Mouse (Mus musculus): ENCODE results near the gene Acsm3. TPM values are rescaled to one million over a fixed set of nuclear protein-coding genes. Genes with fewer than 3 reads are reported as not detected.

Acsm3 gene
- polyA plus RNA-seq, 1 experiment from 2014 or later = 0.15 TPM

DNA sequence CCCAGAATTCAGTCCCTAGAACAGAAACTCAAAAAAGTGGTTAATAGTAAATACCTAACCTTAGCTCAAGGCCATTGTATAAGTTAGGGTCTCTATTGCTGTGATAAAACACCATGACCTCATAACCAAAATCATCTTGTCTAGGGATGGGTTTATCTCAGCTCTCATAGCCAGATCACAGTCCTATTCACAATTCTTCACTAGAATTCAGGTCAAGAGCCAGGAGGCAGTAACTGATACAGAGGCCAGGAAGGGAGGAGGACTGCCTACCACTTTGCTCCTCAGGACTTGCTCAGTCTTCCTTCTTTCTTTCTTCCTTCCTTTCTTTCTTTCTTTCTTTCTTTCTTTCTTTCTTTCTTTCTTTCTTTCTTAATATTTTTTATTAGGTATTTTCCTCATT is 34.6 kb downstream of the Acsm3 start:
- Histone ChIP-seq H3K27ac (replicated peaks in 1 of 2; ENCODE audit: control insufficient read depth in 1 of 2, insufficient read depth in 1 of 2, low read depth in 2 of 2, low read length in 2 of 2) (no peak overlapping the region), H3K4me3 (ENCODE audit: control insufficient read depth in 1 of 2, insufficient read depth in 1 of 2, low read depth in 1 of 2, low read length in 2 of 2) (peak overlapping the region in 1 of 2 experiments; percentile 81; a peak in 1 of 4 replicates), H3K27me3 (ENCODE audit: control insufficient read depth, insufficient read depth, low read length) (no peaks in the 10 kb centered on the region), H3K9ac (ENCODE audit: low read length) (peak overlapping the region; percentile 51; the same call in 1 of the 2 replicates), H3K4me2 (ENCODE audit: low read length) (peak overlapping the region; percentile 82), H3K9me3 (ENCODE audit: control insufficient read depth, low read length) (no peaks in the 10 kb centered on the region), H3K36me3 (ENCODE audit: control insufficient read depth, insufficient read depth, low read length) (peaks cover 13% of the 10 kb centered on the region), H3K4me1 (ENCODE audit: control insufficient read depth in 2 of 2, insufficient read depth in 2 of 2, low read length in 2 of 2) (peaks cover 0 to 11% of the 10 kb centered on the region in 2 experiments; a peak in 1 of 4 replicates)
- ATAC-seq (ENCODE audit: insufficient number of reproducible peaks, insufficient read depth, low FRiP score, low read depth) = no peak

DNA sequence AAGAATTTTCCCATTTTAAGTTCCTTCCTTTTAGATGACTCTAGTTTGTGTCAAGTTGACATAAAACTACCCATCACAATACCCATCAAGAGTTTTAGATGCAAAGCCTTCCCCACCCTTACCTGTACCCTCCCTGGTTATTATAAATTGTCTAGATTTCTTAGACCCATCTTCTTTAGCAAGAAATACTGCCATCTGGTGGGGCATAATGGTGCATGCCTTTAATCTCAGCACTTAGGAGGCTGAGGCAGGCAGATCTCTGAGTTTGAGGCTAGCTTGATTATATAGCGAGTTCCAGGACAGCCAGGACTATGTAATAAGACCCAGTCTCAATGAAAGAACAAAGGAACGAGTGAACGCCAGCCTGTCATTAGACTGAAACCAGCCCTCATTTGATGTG is 39.8 kb downstream of the Acsm3 start:
- 95% methylated on average over 3 of the region's 3 CpGs for WGBS

DNA sequence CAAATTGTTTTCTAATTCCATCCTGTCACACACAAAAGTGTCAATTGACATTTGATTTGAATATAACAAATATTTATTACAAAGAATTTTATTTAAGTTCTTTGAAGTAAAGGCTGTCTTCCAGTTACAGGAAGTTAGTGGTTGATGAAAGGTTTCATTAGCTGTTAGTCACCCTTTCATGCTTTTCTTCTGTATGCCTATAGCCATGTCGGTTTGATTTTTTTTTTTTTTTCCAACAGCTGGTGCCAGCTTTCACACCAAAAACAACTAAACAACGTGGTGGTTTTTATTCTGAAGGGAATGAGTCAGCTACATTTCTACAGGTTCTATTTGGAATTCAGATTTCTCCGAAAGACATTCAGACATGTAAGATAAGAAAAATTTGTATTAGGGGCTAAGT is 40.3 kb downstream of the Acsm3 start:
- Histone ChIP-seq H3K4me2 (ENCODE audit: low read length) (no peak overlapping the region), H3K9me3 (ENCODE audit: control insufficient read depth, low read length) (no peaks in the 10 kb centered on the region), H3K36me3 (ENCODE audit: control insufficient read depth, insufficient read depth, low read length) (peaks cover 19% of the 10 kb centered on the region), H3K27ac (replicated peaks in 1 of 2; ENCODE audit: control insufficient read depth in 1 of 2, insufficient read depth in 1 of 2, low read depth in 2 of 2, low read length in 2 of 2) (no peak overlapping the region), H3K27me3 (ENCODE audit: control insufficient read depth, insufficient read depth, low read length) (no peaks in the 10 kb centered on the region), H3K4me1 (ENCODE audit: control insufficient read depth in 2 of 2, insufficient read depth in 2 of 2, low read length in 2 of 2) (no peaks in the 10 kb centered on the region), H3K9ac (ENCODE audit: low read length) (no peak overlapping the region), H3K4me3 (ENCODE audit: control insufficient read depth in 1 of 2, insufficient read depth in 1 of 2, low read depth in 1 of 2, low read length in 2 of 2) (no peak overlapping the region)
- 82% methylated on average over 3 of the region's 3 CpGs for WGBS
- no peak for ATAC-seq (ENCODE audit: insufficient number of reproducible peaks, insufficient read depth, low FRiP score, low read depth)

More for the DNA sequence above, 39.8 kb downstream of the Acsm3 start:
- Histone ChIP-seq H3K9me3 (ENCODE audit: control insufficient read depth, low read length) (no peaks in the 10 kb centered on the region), H3K4me2 (ENCODE audit: low read length) (no peak overlapping the region), H3K4me1 (ENCODE audit: control insufficient read depth in 2 of 2, insufficient read depth in 2 of 2, low read length in 2 of 2) (no peaks in the 10 kb centered on the region), H3K9ac (ENCODE audit: low read length) (no peak overlapping the region), H3K4me3 (ENCODE audit: control insufficient read depth in 1 of 2, insufficient read depth in 1 of 2, low read depth in 1 of 2, low read length in 2 of 2) (no peak overlapping the region), H3K27ac (replicated peaks in 1 of 2; ENCODE audit: control insufficient read depth in 1 of 2, insufficient read depth in 1 of 2, low read depth in 2 of 2, low read length in 2 of 2) (no peak overlapping the region), H3K27me3 (ENCODE audit: control insufficient read depth, insufficient read depth, low read length) (no peaks in the 10 kb centered on the region), H3K36me3 (ENCODE audit: control insufficient read depth, insufficient read depth, low read length) (peaks cover 14% of the 10 kb centered on the region)
- no peak for ATAC-seq (ENCODE audit: insufficient number of reproducible peaks, insufficient read depth, low FRiP score, low read depth)

DNA sequence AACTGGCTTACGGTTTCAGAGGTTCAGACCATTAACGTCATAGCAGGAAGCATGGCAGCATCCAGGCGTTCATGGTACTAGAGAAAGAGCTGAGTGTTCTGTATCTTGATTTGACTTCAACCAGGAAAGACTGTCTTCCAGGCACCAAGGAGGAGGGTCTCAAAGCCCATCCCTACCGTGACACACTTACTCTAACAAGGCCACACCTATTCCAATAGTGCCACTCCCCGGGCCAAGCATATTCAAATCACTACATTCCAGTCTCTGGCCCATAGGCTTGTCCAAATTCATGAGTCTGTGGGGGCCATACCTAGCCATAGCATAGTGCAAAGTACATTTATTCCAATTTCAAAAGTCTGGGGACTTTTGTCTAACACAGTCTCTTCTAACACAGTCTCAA is 46.7 kb downstream of the Acsm3 start:
- 88% methylated on average over 5 of the region's 5 CpGs for WGBS
- no peak overlapping the region for H3K27ac ChIP-seq (replicated peaks in 1 of 2; ENCODE audit: control insufficient read depth in 1 of 2, insufficient read depth in 1 of 2, low read depth in 2 of 2, low read length in 2 of 2)
- ATAC-seq (ENCODE audit: insufficient number of reproducible peaks, insufficient read depth, low FRiP score, low read depth) = no peak
- H3K4me3 ChIP-seq (ENCODE audit: control insufficient read depth in 1 of 2, insufficient read depth in 1 of 2, low read depth in 1 of 2, low read length in 2 of 2) = no peak overlapping the region
- H3K4me2 ChIP-seq (ENCODE audit: low read length) = no peak overlapping the region
- no peaks in the 10 kb centered on the region for H3K4me1 ChIP-seq (ENCODE audit: control insufficient read depth in 2 of 2, insufficient read depth in 2 of 2, low read length in 2 of 2)
- peaks cover 58% of the 10 kb centered on the region for H3K36me3 ChIP-seq (ENCODE audit: control insufficient read depth, insufficient read depth, low read length)
- no peaks in the 10 kb centered on the region for H3K27me3 ChIP-seq (ENCODE audit: control insufficient read depth, insufficient read depth, low read length)
- no peak overlapping the region for H3K9ac ChIP-seq (ENCODE audit: low read length)
- H3K9me3 ChIP-seq (ENCODE audit: control insufficient read depth, low read length) = no peaks in the 10 kb centered on the region

DNA sequence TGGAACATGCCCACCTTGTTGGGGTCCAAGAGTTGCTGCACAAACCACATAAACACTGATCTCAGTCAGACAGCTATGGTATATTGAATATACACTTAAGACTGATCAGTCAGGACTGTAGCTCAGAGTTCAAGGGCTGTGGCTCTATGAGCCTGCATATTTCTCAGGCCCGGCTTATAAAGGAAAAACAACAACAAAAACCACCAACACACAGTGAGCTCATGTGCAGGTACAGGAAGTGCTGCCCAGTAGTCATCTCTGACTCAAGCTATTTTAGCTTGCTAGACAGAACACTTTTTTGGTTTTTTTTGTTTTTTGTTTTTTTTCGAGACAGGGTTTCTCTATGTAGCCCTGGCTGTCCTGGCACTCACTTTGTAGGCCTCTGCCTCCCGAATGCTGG is 48.0 kb downstream of the Acsm3 start:
- peaks cover 69% of the 10 kb centered on the region for H3K36me3 ChIP-seq (ENCODE audit: control insufficient read depth, insufficient read depth, low read length)
- H3K9me3 ChIP-seq (ENCODE audit: control insufficient read depth, low read length) = no peaks in the 10 kb centered on the region
- H3K4me3 ChIP-seq (ENCODE audit: control insufficient read depth in 1 of 2, insufficient read depth in 1 of 2, low read depth in 1 of 2, low read length in 2 of 2) = no peak overlapping the region
- no peaks in the 10 kb centered on the region for H3K4me1 ChIP-seq (ENCODE audit: control insufficient read depth in 2 of 2, insufficient read depth in 2 of 2, low read length in 2 of 2)
- no peak for ATAC-seq (ENCODE audit: insufficient number of reproducible peaks, insufficient read depth, low FRiP score, low read depth)
- H3K9ac ChIP-seq (ENCODE audit: low read length) = no peak overlapping the region
- WGBS = 93% methylated on average over 3 of the region's 3 CpGs
- H3K27me3 ChIP-seq (ENCODE audit: control insufficient read depth, insufficient read depth, low read length) = no peaks in the 10 kb centered on the region
- no peak overlapping the region for H3K27ac ChIP-seq (replicated peaks in 1 of 2; ENCODE audit: control insufficient read depth in 1 of 2, insufficient read depth in 1 of 2, low read depth in 2 of 2, low read length in 2 of 2)
- no peak overlapping the region for H3K4me2 ChIP-seq (ENCODE audit: low read length)

DNA sequence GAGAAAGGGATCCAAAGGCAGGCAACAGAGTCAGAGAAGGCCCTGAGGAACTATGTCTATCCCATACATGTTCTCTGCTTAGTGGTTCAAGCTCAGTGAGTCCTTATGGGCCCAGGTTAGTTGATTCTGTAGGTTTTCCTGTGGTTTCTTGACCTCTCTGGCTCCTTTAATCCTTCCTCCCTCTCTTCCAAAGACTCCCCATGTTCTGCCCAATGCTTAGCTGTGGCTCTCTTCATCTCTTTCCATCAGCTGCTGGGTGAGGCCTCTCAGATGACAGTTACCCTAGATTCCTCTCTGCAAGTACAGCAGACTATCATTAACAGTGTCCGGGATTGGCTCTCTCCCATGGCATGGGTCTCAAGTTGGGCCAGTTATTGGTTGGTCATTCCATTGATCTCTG is 74.6 kb downstream of the Acsm3 start:
- no peak overlapping the region for H3K27ac ChIP-seq (replicated peaks in 1 of 2; ENCODE audit: control insufficient read depth in 1 of 2, insufficient read depth in 1 of 2, low read depth in 2 of 2, low read length in 2 of 2)
- 96% methylated on average over 1 of the region's 1 CpGs for WGBS
- H3K36me3 ChIP-seq (ENCODE audit: control insufficient read depth, insufficient read depth, low read length) = peaks cover 25% of the 10 kb centered on the region; the same call in 1 of the 2 replicates
- H3K27me3 ChIP-seq (ENCODE audit: control insufficient read depth, insufficient read depth, low read length) = no peaks in the 10 kb centered on the region
- no peak overlapping the region for H3K9ac ChIP-seq (ENCODE audit: low read length)
- H3K4me2 ChIP-seq (ENCODE audit: low read length) = no peak overlapping the region
- no peaks in the 10 kb centered on the region for H3K9me3 ChIP-seq (ENCODE audit: control insufficient read depth, low read length)
- no peak overlapping the region for H3K4me3 ChIP-seq (ENCODE audit: control insufficient read depth in 1 of 2, insufficient read depth in 1 of 2, low read depth in 1 of 2, low read length in 2 of 2)
- ATAC-seq (ENCODE audit: insufficient number of reproducible peaks, insufficient read depth, low FRiP score, low read depth) = no peak
- no peaks in the 10 kb centered on the region for H3K4me1 ChIP-seq (ENCODE audit: control insufficient read depth in 2 of 2, insufficient read depth in 2 of 2, low read length in 2 of 2)

DNA sequence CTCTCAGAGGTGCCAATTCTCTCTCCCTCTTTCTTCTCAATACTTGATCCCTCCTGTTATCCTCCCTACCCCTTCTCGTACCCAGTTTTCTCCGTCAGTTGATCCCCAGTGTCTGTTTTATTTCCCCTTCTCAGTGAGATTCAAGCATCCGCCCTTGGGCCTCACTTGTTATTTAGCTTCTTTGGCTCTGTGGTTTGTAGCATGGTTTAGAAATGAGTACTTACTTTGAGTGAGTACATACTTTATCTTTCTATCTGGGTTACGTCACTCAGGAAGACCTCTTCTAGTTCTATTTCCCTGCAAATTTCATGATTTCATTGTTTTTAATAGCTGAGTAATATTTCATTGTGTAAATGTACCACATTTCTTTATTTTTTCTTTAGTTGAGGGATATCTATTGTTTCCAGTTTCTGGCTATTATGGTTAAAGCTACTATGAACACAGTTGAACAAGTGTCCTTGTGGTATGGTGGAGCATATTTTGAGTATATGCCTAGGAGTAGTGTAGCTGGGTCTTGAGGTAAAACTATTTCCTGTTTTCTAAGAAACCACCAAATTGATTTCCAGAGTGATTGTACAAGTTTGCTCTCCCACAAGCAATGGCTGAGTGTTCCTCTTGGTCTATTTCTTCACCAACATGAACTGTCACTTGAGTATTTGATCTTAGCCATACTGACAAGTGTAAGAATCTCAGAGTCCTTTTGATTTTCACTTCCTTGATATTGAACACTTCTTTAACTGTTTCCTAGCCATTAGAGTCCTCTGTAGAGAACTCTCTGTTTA is 75.5 kb downstream of the Acsm3 start:
- H3K4me2 ChIP-seq (ENCODE audit: low read length) = no peak overlapping the region
- H3K36me3 ChIP-seq (ENCODE audit: control insufficient read depth, insufficient read depth, low read length) = peaks cover 25% of the 10 kb centered on the region; the same call in 1 of the 2 replicates
- no peak overlapping the region for H3K27ac ChIP-seq (replicated peaks in 1 of 2; ENCODE audit: control insufficient read depth in 1 of 2, insufficient read depth in 1 of 2, low read depth in 2 of 2, low read length in 2 of 2)
- H3K4me1 ChIP-seq (ENCODE audit: control insufficient read depth in 2 of 2, insufficient read depth in 2 of 2, low read length in 2 of 2) = no peaks in the 10 kb centered on the region
- no peaks in the 10 kb centered on the region for H3K9me3 ChIP-seq (ENCODE audit: control insufficient read depth, low read length)
- H3K9ac ChIP-seq (ENCODE audit: low read length) = no peak overlapping the region
- no peak overlapping the region for H3K4me3 ChIP-seq (ENCODE audit: control insufficient read depth in 1 of 2, insufficient read depth in 1 of 2, low read depth in 1 of 2, low read length in 2 of 2)
- H3K27me3 ChIP-seq (ENCODE audit: control insufficient read depth, insufficient read depth, low read length) = no peaks in the 10 kb centered on the region
- no peak for ATAC-seq (ENCODE audit: insufficient number of reproducible peaks, insufficient read depth, low FRiP score, low read depth)
- 89% methylated on average over 4 of the region's 4 CpGs for WGBS

Measured in heart, embryonic 14.5 days (tissue).